Mouse (Mus musculus): ENCODE results near the gene Sbp. TPM values are rescaled to one million over a fixed set of nuclear protein-coding genes. Genes with fewer than 3 reads are reported as not detected.

The Sbp gene
- polyA plus RNA-seq, 1 experiment from 2014 or later = not detected

Other genes starting within 250 kb of the Sbp start
- 0.04 and 0.14 TPM in 2 replicates for gene 1520401A03Rik, start 218.9 kb upstream of the Sbp start, polyA plus RNA-seq (2015; fragmentation: Nextera tagmentation; extraction: Ambion mirVana)
- 24.9 and 26.0 TPM in 2 replicates for gene Pkmyt1, start 215.3 kb upstream of the Sbp start, polyA plus RNA-seq (2015; fragmentation: Nextera tagmentation; extraction: Ambion mirVana)
- 7.5 and 7.6 TPM in 2 replicates for gene Paqr4, start 200.8 kb upstream of the Sbp start, polyA plus RNA-seq (2015; fragmentation: Nextera tagmentation; extraction: Ambion mirVana)
- not detected in 2 replicates for gene Kremen2, start 195.8 kb upstream of the Sbp start, polyA plus RNA-seq (2015; fragmentation: Nextera tagmentation; extraction: Ambion mirVana)
- gene Flywch1, start 170.1 kb upstream of the Sbp start, polyA plus RNA-seq (2015; fragmentation: Nextera tagmentation; extraction: Ambion mirVana) = 8.6 and 10.6 TPM in 2 replicates
- gene Flywch2, start 155.6 kb upstream of the Sbp start, polyA plus RNA-seq (2015; fragmentation: Nextera tagmentation; extraction: Ambion mirVana) = 0.64 and 0.86 TPM in 2 replicates
- 150 and 172 TPM in 2 replicates for gene Srrm2, start 151.1 kb upstream of the Sbp start, polyA plus RNA-seq (2015; fragmentation: Nextera tagmentation; extraction: Ambion mirVana)
- gene Elob, start 112.5 kb upstream of the Sbp start, polyA plus RNA-seq (2015; fragmentation: Nextera tagmentation; extraction: Ambion mirVana) = 426 and 436 TPM in 2 replicates
- gene Prss33, start 105.6 kb upstream of the Sbp start, polyA plus RNA-seq (2015; fragmentation: Nextera tagmentation; extraction: Ambion mirVana) = not detected in 2 replicates
- gene Prss32, start 97.8 kb upstream of the Sbp start, polyA plus RNA-seq (2015; fragmentation: Nextera tagmentation; extraction: Ambion mirVana) = not detected in 2 replicates
- gene Prss41, start 97.5 kb upstream of the Sbp start, polyA plus RNA-seq (2015; fragmentation: Nextera tagmentation; extraction: Ambion mirVana) = 0.06 TPM in 1 of 2 replicates, not detected in the other
- not detected in 2 replicates for gene Prss21, start 73.6 kb upstream of the Sbp start, polyA plus RNA-seq (2015; fragmentation: Nextera tagmentation; extraction: Ambion mirVana)
- not detected in 2 replicates for gene Dcpp1, start 60.8 kb upstream of the Sbp start, polyA plus RNA-seq (2015; fragmentation: Nextera tagmentation; extraction: Ambion mirVana)
- gene Dcpp2, start 60.8 kb upstream of the Sbp start, polyA plus RNA-seq (2015; fragmentation: Nextera tagmentation; extraction: Ambion mirVana) = not detected in 2 replicates
- not detected in 2 replicates for gene Dcpp3, start 24.2 kb upstream of the Sbp start, polyA plus RNA-seq (2015; fragmentation: Nextera tagmentation; extraction: Ambion mirVana)
- gene Sbpl, start 13.6 kb downstream of the Sbp start, polyA plus RNA-seq (2015; fragmentation: Nextera tagmentation; extraction: Ambion mirVana) = not detected in 2 replicates
- gene Prss30, start 38.9 kb downstream of the Sbp start, polyA plus RNA-seq (2015; fragmentation: Nextera tagmentation; extraction: Ambion mirVana) = 0.07 TPM in 1 of 2 replicates, not detected in the other
- not detected in 2 replicates for gene Prss22, start 56.4 kb downstream of the Sbp start, polyA plus RNA-seq (2015; fragmentation: Nextera tagmentation; extraction: Ambion mirVana)
- not detected in 2 replicates for gene Prss27, start 96.5 kb downstream of the Sbp start, polyA plus RNA-seq (2015; fragmentation: Nextera tagmentation; extraction: Ambion mirVana)
- gene Kctd5, start 131.8 kb downstream of the Sbp start, polyA plus RNA-seq (2015; fragmentation: Nextera tagmentation; extraction: Ambion mirVana) = 10.3 and 10.8 TPM in 2 replicates
- gene Pdpk1, start 209.3 kb downstream of the Sbp start, polyA plus RNA-seq (2015; fragmentation: Nextera tagmentation; extraction: Ambion mirVana) = 24.3 and 24.4 TPM in 2 replicates
- 20.7 and 25.0 TPM in 2 replicates for gene Amdhd2, start 222.1 kb downstream of the Sbp start, polyA plus RNA-seq (2015; fragmentation: Nextera tagmentation; extraction: Ambion mirVana)
- gene Atp6v0c, start 228.0 kb downstream of the Sbp start, polyA plus RNA-seq (2015; fragmentation: Nextera tagmentation; extraction: Ambion mirVana) = 352 and 382 TPM in 2 replicates